Mouse (Mus musculus) left cerebral cortex, adult 2 months (tissue): ENCODE data around the gene Ldoc1. TPM values are rescaled to one million over a fixed set of nuclear protein-coding genes. Genes with fewer than 3 reads are reported as not detected.

Experiments
- DNase-seq, 2 experiments: peaks; one replicate each; pipeline ENCODE4 v3.0.0; 2021 to 2022; ENCODE audit warnings: low spot score in 2 of 2, mixed read lengths in 1 of 2; ENCODE audit errors: extremely low spot score in 1 of 2
- H3K27ac ChIP-seq: fragments of 200-600 bp; 2 replicates; pipeline ENCODE4 v1.8.1; 2022
- H3K4me3 ChIP-seq: fragments of 200-600 bp; 2 replicates; pipeline ENCODE4 v1.8.1; 2022
- CTCF ChIP-seq: fragments of 200-600 bp; IDR thresholded peaks from 2 replicates; pipeline ENCODE4 v1.8.1; 2022; ENCODE audit warnings: antibody characterized with exemption, mild to moderate bottlenecking, moderate library complexity
- intact Hi-C: fragments of 180-260 bp; cut with DNase I; formaldehyde crosslinking; loops from one replicate; pipeline ENCODE4 v1.15.1; 2025
- long read RNA-seq, 2 experiments: library from polyadenylated mRNA; stranded (forward); transcript quantifications; one replicate each; pipeline ENCODE4 v2.0.0; 2021; ENCODE audit warnings: borderline mapping rate in 2 of 2
- total RNA-seq, 2 experiments: library from RNA; stranded (reverse); gene quantifications; 2 replicates each; pipeline ENCODE4 v1.2.3; 2021

Ldoc1 gene
- total RNA-seq: 1 to 10 TPM; 1.2 to 2.1 TPM
- long read RNA-seq, experiment 1: 0 reads
- long read RNA-seq, experiment 2, partial matches to known transcripts: 0 of 2 reads
- long read RNA-seq, experiment 2, other reads (novel, unspliced or antisense): 1 of 2 reads

DNA sequence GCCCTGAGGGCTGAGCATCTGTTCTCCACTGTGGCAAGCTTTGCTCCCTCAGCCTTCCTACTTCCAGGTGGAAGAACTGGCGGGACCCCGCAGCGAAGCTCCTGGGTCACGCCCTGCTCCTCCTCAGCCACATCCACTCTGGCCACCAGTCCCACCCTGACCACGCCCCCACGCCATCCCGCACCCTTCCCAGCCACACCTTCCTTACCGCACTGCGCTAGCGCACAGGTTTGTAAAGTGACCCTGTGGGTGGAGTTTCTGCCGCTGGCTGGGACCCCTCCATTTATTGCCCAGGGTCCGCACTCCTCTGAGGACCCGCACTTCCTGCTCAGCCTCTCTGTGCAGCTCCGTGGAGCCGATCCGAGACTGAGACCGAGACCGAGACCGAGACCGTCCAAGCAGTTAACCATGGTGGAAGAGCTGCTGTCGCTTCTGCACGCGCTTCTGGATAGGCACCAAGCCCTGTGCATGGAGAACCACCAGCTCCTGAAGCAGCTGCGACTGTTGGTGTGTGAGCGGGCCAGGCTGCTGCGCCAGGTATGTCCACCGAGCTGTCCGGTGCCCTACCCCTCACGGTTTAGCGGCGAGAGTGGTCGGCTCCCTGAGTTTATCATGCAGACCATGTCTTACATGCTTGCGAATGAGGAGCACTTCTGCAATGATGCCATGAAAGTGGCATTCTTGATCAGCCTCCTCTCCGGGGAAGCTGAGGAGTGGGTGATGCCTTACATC lies at the start of gene Ldoc1:
TSS of gene Ldoc1 (plus strand) at position 196 of the 732 bp plus-strand sequence.
- intact Hi-C loops: no loop called here
- Histone ChIP-seq H3K27ac (no peak within 1 kb of the TSS), H3K4me3 (peak within 1 kb of the TSS; percentile 37)
- no peak for TF ChIP-seq CTCF
- DNase-seq: no peak

DNA sequence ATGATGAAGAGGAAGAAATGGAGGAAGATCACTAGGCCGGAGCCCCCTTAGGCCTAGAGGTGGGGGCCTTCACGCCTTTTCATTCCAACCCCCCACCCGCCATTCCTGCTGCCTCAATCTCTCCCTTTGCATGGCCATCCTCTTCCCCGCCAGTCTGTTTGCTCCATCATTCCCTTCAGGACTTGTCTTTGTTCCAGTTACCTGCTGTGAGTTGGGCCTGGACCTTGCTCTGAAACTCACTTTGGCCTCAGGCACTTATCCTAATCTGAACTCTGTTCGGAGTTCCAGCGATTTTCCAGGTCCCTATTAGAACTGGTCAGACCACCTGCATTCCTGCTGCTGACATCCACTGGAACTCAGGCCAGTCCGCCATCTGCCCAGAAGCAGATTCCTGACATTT lies 834 bp downstream of the Ldoc1 start:
- intact Hi-C loops: no loop called here
- no peak for DNase-seq
- no peak overlapping the region for H3K27ac ChIP-seq

DNA sequence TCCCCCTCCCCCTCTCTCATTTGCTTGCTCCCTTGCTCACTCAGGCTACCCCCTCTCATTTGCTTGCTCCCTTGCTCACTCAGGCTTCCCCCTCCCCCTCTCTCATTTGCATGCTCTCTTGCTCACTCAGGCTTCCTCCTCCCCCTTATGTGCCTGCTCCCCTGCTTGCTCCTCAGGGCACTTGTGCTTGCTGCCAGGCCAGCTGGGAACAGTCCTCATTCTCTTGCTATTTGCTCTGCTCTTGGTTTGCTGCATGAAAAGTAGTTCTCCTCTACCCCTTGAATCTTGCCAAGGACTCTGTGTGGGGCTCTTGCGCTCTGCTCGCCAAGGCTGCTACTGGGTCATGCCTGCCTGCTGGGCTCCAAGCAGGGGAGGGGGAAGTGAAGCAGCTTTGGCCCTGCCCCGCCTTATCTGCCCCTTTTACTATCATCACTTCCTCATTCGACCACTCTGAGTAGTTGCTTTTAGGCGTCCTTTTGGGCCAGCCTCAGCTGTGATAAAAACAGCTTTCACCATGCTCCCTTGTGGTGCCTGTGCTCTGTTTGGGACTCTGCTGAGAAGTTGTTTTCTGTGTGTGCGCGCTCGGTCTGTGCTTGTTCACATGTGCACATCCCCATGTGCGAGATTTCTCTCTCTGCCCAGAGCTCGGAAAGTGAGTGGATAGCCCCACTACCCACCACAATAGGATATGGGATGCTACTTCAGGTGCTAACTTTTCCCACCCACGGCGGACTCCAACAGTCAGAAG lies 13.2 kb downstream of the Ldoc1 start:
- DNase-seq: peak in 1 of 2 experiments; percentile 8
- intact Hi-C loops: no loop called here
- Histone ChIP-seq H3K27ac (no peak overlapping the region), H3K4me3 (no peak overlapping the region)
- TF ChIP-seq CTCF: no peak

More for the DNA sequence above, 834 bp downstream of the Ldoc1 start:
- H3K4me3 ChIP-seq: no peak overlapping the region
- no peak for TF ChIP-seq CTCF

DNA sequence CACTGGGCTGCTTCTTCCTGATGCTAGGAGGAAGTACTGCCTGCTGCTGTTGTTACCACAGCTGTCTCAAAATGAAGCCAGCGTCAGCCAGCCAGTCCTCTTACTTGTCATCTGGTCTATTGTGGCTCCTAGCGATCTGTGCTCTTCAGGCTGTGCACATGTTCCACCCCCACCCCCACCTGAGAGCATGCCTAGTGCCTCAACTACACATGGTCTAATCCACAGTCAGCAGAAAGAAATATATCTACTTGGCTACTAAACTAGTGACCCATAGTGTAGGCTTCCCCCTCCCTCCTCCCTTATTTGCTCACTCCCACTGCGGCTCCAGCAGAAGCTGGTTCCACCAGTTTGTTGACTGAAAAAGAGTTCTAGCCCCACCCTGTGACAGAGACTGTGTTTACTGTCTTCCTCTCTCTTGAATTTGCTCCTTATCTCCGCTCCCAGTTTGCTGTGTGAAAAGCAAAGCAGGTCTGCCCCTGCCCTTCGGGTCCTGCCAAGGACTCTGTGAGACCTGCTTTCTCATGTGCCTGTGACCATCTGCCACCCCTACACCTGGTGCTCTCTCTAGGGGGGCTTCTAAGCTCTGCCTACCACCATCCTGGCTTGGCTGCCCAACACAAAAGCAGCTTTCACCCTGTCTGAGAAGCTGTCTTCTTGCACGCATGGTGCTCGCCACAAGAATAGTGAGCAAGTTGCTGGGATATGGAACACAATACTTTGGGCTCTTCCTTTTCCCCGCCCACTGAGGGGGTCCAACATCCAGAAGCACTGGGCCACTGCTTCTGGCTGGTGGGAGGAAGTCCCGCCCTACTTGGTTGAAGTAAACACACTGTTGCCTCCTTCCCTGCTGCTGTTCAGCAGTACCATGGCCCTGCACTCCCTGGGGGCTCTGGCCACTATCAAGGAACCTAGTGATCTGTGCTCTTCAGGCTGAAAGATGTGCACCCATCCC lies 14.0 kb downstream of the Ldoc1 start:
- no peak overlapping the region for H3K27ac ChIP-seq
- TF ChIP-seq CTCF: no peak
- DNase-seq: no peak
- H3K4me3 ChIP-seq: no peak overlapping the region
- intact Hi-C loops: no loop called here

DNA sequence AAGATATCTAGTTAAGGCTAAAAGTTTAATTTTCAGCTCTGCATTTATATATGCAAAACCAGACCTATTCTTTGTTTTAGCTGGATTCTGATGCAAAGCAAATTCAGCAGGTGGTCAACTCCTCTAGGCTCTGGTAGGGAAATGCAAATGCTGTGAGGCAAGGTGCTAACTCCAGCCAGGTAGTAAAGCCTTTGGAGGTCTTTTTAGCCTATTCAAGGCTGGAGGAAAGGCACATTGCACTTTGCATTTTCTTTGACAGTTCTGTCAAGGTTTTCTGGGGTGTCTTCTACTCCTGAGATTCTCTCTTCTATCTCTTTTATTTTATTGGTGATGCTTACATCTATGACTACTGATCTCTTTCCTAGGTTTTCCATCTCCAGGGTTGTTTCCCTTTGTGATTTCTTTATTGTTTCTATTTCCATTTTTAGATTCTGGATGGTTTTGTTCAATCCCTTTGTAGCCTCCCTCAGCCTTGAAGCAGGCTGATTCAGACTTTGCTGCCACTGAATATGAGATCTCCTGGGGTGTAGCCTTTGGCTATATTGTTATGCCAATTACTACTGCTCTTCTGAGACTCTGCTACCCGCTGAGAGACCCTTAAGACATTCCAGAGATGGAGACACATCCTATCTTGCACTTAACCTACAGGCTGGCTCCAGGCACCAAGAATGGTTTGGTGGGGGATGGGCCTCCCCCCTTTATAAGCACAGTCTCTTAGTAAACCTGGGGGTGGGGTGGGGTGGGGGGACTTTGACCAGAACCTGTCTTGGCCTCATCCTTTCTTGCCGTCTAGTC lies 18.4 kb downstream of the Ldoc1 start:
- no peak for DNase-seq
- TF ChIP-seq CTCF: no peak
- no peak overlapping the region for H3K4me3 ChIP-seq
- intact Hi-C loops: no loop called here
- no peak overlapping the region for H3K27ac ChIP-seq
